Mouse (Mus musculus) hindbrain, postnatal 0 days (tissue): ENCODE measurements at regions not wholly inside any gene's neighbourhood (a gene's known extent, or its start where the extent isn't known, plus 50 kb on each side); places are given as distances from the start of the nearest gene placed in this dataset.

Experiments used
- ATAC-seq: fragments of 200-750 bp; cut with Nextera tagmentation; 2 replicates; pipeline ENCODE4 v1.8.0; 2017; ENCODE audit warnings: mild to moderate bottlenecking, moderate TSS enrichment, moderate library complexity
- DNase-seq: peaks from one replicate; pipeline ENCODE4 v3.0.0-alpha.2; 2015; ENCODE audit warnings: low spot score
- H3K27ac ChIP-seq: fragments of 300-500 bp; sonication (generic); 2 replicates; pipeline ENCODE4 v1.5.1; 2014; ENCODE audit warnings: mild to moderate bottlenecking
- H3K27me3 ChIP-seq: fragments of 300-500 bp; sonication (generic); 2 replicates; pipeline ENCODE4 v1.6.1; 2014; ENCODE audit warnings: low read length, mixed read lengths; ENCODE audit not compliant: insufficient read depth
- H3K36me3 ChIP-seq: fragments of 300-500 bp; sonication (generic); 2 replicates; pipeline ENCODE4 v1.6.1; 2014; ENCODE audit warnings: low read length, mixed read lengths; ENCODE audit not compliant: insufficient read depth
- H3K4me1 ChIP-seq: fragments of 300-500 bp; sonication (generic); 2 replicates; pipeline ENCODE4 v1.6.1; 2014; ENCODE audit warnings: antibody characterized with exemption, low read length, mixed read lengths; ENCODE audit not compliant: insufficient read depth
- H3K4me2 ChIP-seq: fragments of 300-500 bp; sonication (generic); 2 replicates; pipeline ENCODE4 v1.6.1; 2014; ENCODE audit warnings: low read depth, mild to moderate bottlenecking, low read length, moderate library complexity, mixed read lengths
- H3K4me3 ChIP-seq: fragments of 300-500 bp; sonication (generic); 2 replicates; pipeline ENCODE4 v1.5.1; 2014; ENCODE audit warnings: low read length
- H3K9ac ChIP-seq: fragments of 300-500 bp; sonication (generic); replicated peaks from 2 replicates; pipeline ENCODE4 v1.6.1; 2014; ENCODE audit warnings: mild to moderate bottlenecking, low read length, moderate library complexity, mixed read lengths
- H3K9me3 ChIP-seq: fragments of 300-500 bp; sonication (generic); 2 replicates; pipeline ENCODE4 v1.6.1; 2016; ENCODE audit warnings: low read length, mixed read lengths
- CTCF ChIP-seq: IDR thresholded peaks from 2 replicates; pipeline ENCODE4 v1.5.1; 2016; ENCODE audit warnings: antibody characterized with exemption, control low read depth, low read depth
- WGBS: fragments of 180-500 bp; shearing (Covaris S2); extraction: QIAGEN DNeasy Blood & Tissue Kit; methylation state at CpG from one replicate; pipeline ENCODE4 v1.1.7; 2014; 5-methylcytosine and 5-hydroxymethylcytosine counted together

DNA sequence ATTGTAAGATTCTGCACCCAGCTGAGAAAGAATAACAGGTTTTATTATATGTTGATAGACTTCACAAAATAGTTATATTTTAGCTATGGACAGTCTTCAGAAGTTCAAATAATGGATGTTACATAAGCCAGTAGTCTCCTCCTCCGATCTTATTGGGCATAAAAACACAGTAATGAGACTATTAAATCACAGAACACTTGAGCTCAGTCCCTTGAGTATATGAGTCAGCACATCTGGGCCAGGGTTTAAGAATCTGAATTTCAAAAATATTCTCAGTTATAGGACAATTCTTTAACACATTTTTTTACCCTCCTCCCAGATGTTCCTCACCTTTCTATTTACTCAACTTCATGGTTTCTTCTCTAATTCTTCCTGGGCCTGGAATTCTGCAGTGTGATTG lies 1075.9 kb upstream of the Lrrc6 start:
- H3K9me3 ChIP-seq: no peaks in the 10 kb centered on the region
- no peaks in the 10 kb centered on the region for H3K27me3 ChIP-seq
- ATAC-seq (no peak), DNase-seq (no peak)
- H3K9ac ChIP-seq: no peak overlapping the region
- H3K36me3 ChIP-seq: no peaks in the 10 kb centered on the region
- no peak for TF ChIP-seq CTCF
- 76% methylated on average over 1 of the region's 1 CpGs for WGBS
- H3K27ac ChIP-seq: no peak overlapping the region
- H3K4me2 ChIP-seq: no peak overlapping the region
- no peak overlapping the region for H3K4me3 ChIP-seq
- no peaks in the 10 kb centered on the region for H3K4me1 ChIP-seq

DNA sequence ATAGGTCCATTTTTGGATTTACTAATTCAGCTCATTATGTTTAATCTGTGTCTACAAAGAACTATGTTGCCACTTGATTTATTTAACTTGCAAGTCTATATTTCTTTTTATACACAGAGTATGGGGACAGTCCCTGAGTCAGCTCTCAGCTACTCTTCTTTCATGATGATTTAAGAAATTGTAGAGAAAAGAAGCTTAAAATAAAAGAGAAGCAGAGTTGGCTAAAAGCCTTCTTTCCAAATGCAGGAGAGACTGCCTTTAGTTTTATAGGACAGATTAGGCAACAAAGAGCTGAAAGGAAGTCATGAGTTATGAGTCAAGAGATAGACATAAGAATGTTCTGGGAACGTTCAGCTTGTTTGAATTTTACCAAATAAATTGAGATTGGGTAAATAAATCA lies 1070.9 kb upstream of the Lrrc6 start:
- H3K4me2 ChIP-seq: no peak overlapping the region
- no peaks in the 10 kb centered on the region for H3K9me3 ChIP-seq
- no peaks in the 10 kb centered on the region for H3K36me3 ChIP-seq
- no peak overlapping the region for H3K27ac ChIP-seq
- ATAC-seq (no peak), DNase-seq (no peak)
- H3K4me1 ChIP-seq: no peaks in the 10 kb centered on the region
- 68% methylated on average over 1 of the region's 1 CpGs for WGBS
- H3K9ac ChIP-seq: no peak overlapping the region
- H3K4me3 ChIP-seq: no peak overlapping the region
- TF ChIP-seq CTCF: no peak
- no peaks in the 10 kb centered on the region for H3K27me3 ChIP-seq

DNA sequence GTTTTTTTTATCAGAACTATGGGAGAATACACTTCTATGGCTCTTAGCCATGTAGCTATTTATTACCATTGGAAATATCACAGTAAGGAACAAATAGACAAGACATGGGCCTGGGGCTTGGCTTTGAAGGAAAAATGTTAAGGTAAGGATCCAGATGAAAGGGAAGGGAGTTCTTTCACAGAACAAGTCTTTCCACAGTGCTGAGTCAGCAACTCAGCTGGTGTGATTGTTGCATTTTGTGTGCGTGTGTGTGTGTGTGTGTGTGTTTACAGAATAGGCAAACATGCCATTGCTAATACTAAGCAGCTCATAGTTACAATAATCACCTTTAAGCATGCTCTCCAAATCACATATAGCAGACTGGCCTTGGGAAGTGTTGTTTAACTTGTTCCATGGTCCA lies 1056.6 kb upstream of the Lrrc6 start:
- Histone ChIP-seq H3K9me3 (no peaks in the 10 kb centered on the region), H3K27me3 (no peaks in the 10 kb centered on the region), H3K36me3 (no peaks in the 10 kb centered on the region), H3K4me3 (no peak overlapping the region), H3K4me1 (no peaks in the 10 kb centered on the region), H3K9ac (no peak overlapping the region), H3K27ac (no peak overlapping the region), H3K4me2 (no peak overlapping the region)
- no peak for DNase-seq
- ATAC-seq: no peak
- TF ChIP-seq CTCF: no peak
- 91% methylated on average over 1 of the region's 1 CpGs for WGBS

DNA sequence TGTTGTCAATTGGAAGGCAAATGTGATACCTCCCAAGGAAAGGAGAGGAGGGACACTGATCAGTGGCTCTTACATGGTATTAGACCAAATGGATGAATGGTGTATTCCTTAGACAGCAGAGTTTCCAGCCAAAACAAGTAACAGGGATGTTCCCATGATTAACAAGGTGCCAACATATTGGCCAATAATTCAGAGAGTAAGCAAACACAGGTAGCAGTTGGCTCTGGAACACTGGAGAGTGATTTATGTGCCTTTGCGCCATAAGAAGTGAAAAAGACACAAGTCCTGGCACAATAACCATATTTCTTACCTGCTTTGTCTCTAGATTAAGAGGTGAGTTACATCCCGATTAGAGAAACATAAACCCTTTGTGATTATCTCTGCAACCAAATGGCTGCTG lies 1051.2 kb upstream of the Lrrc6 start:
- Histone ChIP-seq H3K4me3 (no peak overlapping the region), H3K4me2 (no peak overlapping the region), H3K4me1 (no peaks in the 10 kb centered on the region), H3K27ac (no peak overlapping the region), H3K9ac (no peak overlapping the region), H3K9me3 (no peaks in the 10 kb centered on the region), H3K27me3 (no peaks in the 10 kb centered on the region), H3K36me3 (no peaks in the 10 kb centered on the region)
- DNase-seq (no peak), ATAC-seq (no peak)
- WGBS: 90% methylated on average over 2 of the region's 2 CpGs
- no peak for TF ChIP-seq CTCF

DNA sequence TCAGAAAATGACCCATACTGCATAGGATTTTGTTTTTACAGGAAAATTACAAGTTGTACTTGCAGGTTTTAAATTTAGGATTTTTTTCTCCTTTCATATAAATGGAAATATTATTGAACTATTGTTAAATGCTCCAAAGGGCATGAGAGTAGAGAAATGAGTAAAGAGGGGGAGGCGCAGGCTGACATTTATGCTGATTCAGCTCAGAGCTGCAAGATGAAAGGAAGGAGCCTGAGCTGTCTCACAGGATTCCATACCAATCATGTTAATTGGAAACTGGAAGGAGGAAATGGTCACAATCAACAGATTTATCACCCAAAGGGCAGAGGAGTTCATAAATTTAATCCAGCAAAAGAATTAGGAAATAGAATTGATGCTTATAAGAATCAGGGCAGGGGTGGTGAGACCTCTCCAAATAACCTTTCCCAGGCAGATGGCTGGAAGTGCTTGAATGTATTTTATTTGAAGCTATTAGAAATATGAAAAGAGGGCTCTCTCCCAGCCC lies 1046.2 kb upstream of the Lrrc6 start:
- Histone ChIP-seq H3K4me2 (no peak overlapping the region), H3K4me1 (no peaks in the 10 kb centered on the region), H3K9ac (no peak overlapping the region), H3K4me3 (no peak overlapping the region), H3K36me3 (no peaks in the 10 kb centered on the region), H3K27me3 (no peaks in the 10 kb centered on the region), H3K27ac (no peak overlapping the region), H3K9me3 (no peaks in the 10 kb centered on the region)
- no peak for DNase-seq
- 89% methylated on average over 1 of the region's 1 CpGs for WGBS
- ATAC-seq: no peak
- TF ChIP-seq CTCF: no peak

DNA sequence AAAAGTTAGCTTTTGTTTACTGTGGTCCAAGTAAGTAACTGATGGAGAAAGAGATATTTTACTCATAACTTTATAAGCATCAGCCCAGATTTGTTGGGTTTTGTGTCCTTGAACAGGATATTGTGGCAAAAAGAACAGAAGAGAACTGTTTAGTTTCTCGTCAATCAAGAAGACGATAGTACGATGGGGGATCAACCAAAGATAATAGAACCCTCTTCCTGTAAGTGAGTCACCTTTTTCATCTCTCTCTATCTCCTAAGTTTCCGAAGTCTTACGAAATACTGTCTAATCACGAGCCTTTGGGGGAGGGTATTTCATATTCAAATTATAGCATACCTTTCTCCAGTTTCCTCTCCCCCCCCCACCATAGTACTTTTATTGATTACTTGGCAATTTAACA lies 1045.0 kb upstream of the Lrrc6 start:
- WGBS: 93% methylated on average over 6 of the region's 6 CpGs
- no peak for DNase-seq
- Histone ChIP-seq H3K36me3 (no peaks in the 10 kb centered on the region), H3K27me3 (no peaks in the 10 kb centered on the region), H3K4me2 (no peak overlapping the region), H3K4me1 (no peaks in the 10 kb centered on the region), H3K9me3 (no peaks in the 10 kb centered on the region), H3K27ac (no peak overlapping the region), H3K4me3 (no peak overlapping the region), H3K9ac (no peak overlapping the region)
- TF ChIP-seq CTCF: no peak
- ATAC-seq: no peak

DNA sequence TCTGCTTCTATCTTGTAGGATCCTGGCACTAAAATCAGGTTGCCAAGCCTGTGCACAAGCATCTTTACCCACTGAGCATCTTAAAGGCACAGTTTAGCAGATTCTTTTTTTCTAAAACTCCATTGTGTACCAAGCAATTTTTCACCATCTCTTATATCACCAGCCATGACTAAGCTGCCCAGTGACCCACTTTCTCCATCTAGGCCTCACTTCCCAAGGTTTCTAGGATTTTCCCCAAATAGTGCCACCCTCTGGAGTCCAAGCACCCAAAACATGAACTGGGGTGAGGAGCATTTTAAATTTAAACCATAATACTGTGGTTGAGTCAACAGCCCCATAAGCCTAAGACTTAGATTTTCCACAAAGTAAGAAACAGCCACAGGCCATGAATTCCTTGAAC lies 1013.0 kb upstream of the Lrrc6 start:
- TF ChIP-seq CTCF: no peak
- Histone ChIP-seq H3K27ac (no peak overlapping the region), H3K4me3 (no peak overlapping the region), H3K9me3 (no peaks in the 10 kb centered on the region), H3K4me1 (no peaks in the 10 kb centered on the region), H3K36me3 (no peaks in the 10 kb centered on the region), H3K4me2 (no peak overlapping the region), H3K9ac (no peak overlapping the region), H3K27me3 (no peaks in the 10 kb centered on the region)
- no peak for DNase-seq
- ATAC-seq: no peak
